Mouse (Mus musculus): ENCODE data around the gene Cracr2b. TPM values are rescaled to one million over a fixed set of nuclear protein-coding genes. Genes with fewer than 3 reads are reported as not detected.
A peak's percentile ranks its signal among the peaks of the same experiment; 100 is the strongest.

Cracr2b gene
- total and polyA plus RNA-seq, 3 experiments, result not detected

DNA sequence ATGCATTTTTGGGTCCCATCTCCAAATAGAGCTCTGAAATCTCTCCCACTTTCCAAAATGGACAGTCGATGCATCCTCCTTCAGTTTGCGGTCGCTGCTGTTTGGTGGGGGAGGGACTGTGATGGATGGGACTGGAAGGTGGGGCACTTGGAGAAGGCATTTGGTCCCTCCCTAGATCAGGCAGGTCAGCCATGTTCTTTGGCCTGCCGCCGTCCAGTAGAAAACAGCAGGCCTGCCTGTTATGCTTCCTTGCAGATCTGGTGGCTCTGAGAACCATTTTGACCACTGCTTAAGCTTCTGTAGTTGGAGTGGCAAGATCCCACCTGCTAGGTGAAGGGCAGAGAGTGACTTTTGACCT, 7.2 kb downstream of the Cracr2b start:
- peak overlapping the region; percentile 67 to 84 (median 79) for H3K4me3 ChIP-seq (replicated peaks in 1 of 3; ENCODE audit: low read depth in 2 of 3, low read length in 2 of 3, poor library complexity in 1 of 3)
- dilution Hi-C loops (cut with MboI; ENCODE audit: extremely low pct_ligation_motif_present, extremely low pct_unique_long_range_greater_than_20kb, low sequenced_read_pairs) (no loop called here), in situ Hi-C loops (cut with MboI; ENCODE audit: low pct_ligation_motif_present, low pct_unique_long_range_greater_than_20kb, low sequenced_read_pairs) (no loop called here)
- peaks cover 27 to 40% of the 10 kb centered on the region in 2 experiments for H3K36me3 ChIP-seq (replicated peaks in 1 of 2; ENCODE audit: control insufficient read depth in 1 of 2, insufficient read depth in 1 of 2, low read length in 1 of 2)
- no peaks in the 10 kb centered on the region for H3K9me3 ChIP-seq (replicated peaks; ENCODE audit: low read length)
- TF ChIP-seq USF1 (IDR thresholded peaks at IDR 0.05; ENCODE audit: low read depth, low read length), result no peak
- TF ChIP-seq SIN3A (IDR thresholded peaks at IDR 0.05; ENCODE audit: low read length), result no peak; the same call in 1 of the 2 replicates
- no peak for TF ChIP-seq JUND (conservative IDR thresholded peaks at IDR 0.05; ENCODE audit: low read depth, low read length)
- no peak for TF ChIP-seq GABPA (IDR thresholded peaks at IDR 0.05; ENCODE audit: insufficient replicate concordance, low read depth, low read length)
- TF ChIP-seq NELFE (IDR thresholded peaks at IDR 0.05; ENCODE audit: low read depth, low read length), result no peak
- no peak for TF ChIP-seq EP300 (IDR thresholded peaks at IDR 0.05; ENCODE audit: low read length)
- TF ChIP-seq SMC3 (IDR thresholded peaks at IDR 0.05; ENCODE audit: low read depth, low read length), result no peak
- no peak for TF ChIP-seq POLR2AphosphoS2 (IDR thresholded peaks at IDR 0.05; ENCODE audit: low read depth, low read length)
- TF ChIP-seq ELF1 (IDR thresholded peaks at IDR 0.05; ENCODE audit: low read depth, low read length), result no peak
- TF ChIP-seq TBP (conservative IDR thresholded peaks at IDR 0.05; ENCODE audit: low read depth, low read length), result no peak
- TF ChIP-seq POLR2A (IDR thresholded peaks at IDR 0.05; ENCODE audit: low read depth, low read length), result no peak
- no peak for TF ChIP-seq RAD21 (IDR thresholded peaks at IDR 0.05; ENCODE audit: low read depth, low read length)
- no peak for TF ChIP-seq MAFK (IDR thresholded peaks at IDR 0.05; ENCODE audit: insufficient replicate concordance, low read length)
- no peak for TF ChIP-seq PAX5 (IDR thresholded peaks at IDR 0.05; ENCODE audit: low read length)
- TF ChIP-seq BHLHE40 (IDR thresholded peaks at IDR 0.05; ENCODE audit: low read depth, low read length), result no peak
- no peak for TF ChIP-seq ETS1 (conservative IDR thresholded peaks at IDR 0.05; ENCODE audit: low read depth, low read length)
- TF ChIP-seq MXI1 (IDR thresholded peaks at IDR 0.05; ENCODE audit: low read depth, low read length), result no peak; the same call in 1 of the 2 replicates
- no peak for TF ChIP-seq CHD2 (IDR thresholded peaks at IDR 0.05; ENCODE audit: low read length)
- no peak for TF ChIP-seq E2F4 (IDR thresholded peaks at IDR 0.05; ENCODE audit: insufficient replicate concordance, low read depth, low read length)
- no peak for TF ChIP-seq NRF1 (IDR thresholded peaks at IDR 0.05; ENCODE audit: low read depth, low read length)
- peaks cover 26 to 51% of the 10 kb centered on the region in 2 experiments for H3K4me1 ChIP-seq (ENCODE audit: control insufficient read depth in 1 of 2, insufficient read depth in 2 of 2)
- H3K27ac ChIP-seq (ENCODE audit: insufficient read depth, low read depth), result peak overlapping the region; percentile 48
- no peak for DNase-seq (ENCODE audit: extremely low read depth)
- H3K79me2 ChIP-seq (replicated peaks; ENCODE audit: control insufficient read depth, extremely low read depth, insufficient read depth, poor library complexity, severe bottlenecking), result peaks cover 5% of the 10 kb centered on the region; the same call in 1 of the 2 replicates
- no peaks in the 10 kb centered on the region for H3K27me3 ChIP-seq (replicated peaks)
- peak overlapping the region; percentile 97 for H3K4me2 ChIP-seq (ENCODE audit: insufficient read depth, low read depth, poor library complexity, severe bottlenecking)
- peak overlapping the region; percentile 28 for H3K9ac ChIP-seq (ENCODE audit: insufficient read depth, low read depth)

DNA sequence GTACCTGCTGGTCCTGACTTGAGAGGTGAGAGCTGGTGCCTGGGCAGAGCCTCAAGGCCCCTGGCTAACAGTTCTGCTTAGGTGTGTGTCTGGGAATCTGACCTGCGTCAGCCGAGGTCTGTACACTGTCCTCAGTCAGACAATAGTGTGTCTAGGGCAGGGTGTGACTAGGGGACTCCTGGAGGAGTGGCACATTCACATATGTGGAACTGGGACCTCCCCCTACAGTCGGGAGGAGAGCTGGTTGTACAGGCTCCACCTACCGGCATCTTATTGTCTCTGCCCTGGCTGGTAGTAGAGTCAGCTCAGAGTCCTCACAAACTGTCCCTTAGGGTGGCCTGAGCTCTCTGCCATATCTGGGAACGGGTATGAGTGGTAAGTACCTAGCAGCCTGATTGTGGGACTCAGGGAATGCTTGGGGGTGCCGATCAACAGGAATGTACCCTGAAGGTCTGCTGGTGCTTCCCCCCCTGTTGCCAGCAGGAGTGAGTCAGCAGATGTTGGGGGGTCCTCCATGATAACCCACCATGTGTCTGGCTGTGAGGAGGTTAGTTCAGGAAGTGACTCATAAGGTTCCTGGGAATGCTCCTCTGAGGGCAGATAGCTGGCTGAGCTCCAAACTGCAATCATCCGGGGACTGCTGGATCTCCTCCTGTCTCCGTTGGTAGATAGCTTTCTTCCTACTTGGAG, 7.8 kb downstream of the Cracr2b start:
- Histone ChIP-seq H3K9ac (ENCODE audit: insufficient read depth, low read depth) (peak overlapping the region; percentile 62), H3K27ac (ENCODE audit: insufficient read depth, low read depth) (peak overlapping the region; percentile 48), H3K4me3 (replicated peaks in 1 of 3; ENCODE audit: low read depth in 2 of 3, low read length in 2 of 3, poor library complexity in 1 of 3) (peak overlapping the region; percentile 29 to 79 (median 67)), H3K4me1 (ENCODE audit: control insufficient read depth in 1 of 2, insufficient read depth in 2 of 2) (peaks cover 28 to 56% of the 10 kb centered on the region in 2 experiments), H3K9me3 (replicated peaks; ENCODE audit: low read length) (no peaks in the 10 kb centered on the region), H3K4me2 (ENCODE audit: insufficient read depth, low read depth, poor library complexity, severe bottlenecking) (peak overlapping the region; percentile 97), H3K36me3 (replicated peaks in 1 of 2; ENCODE audit: control insufficient read depth in 1 of 2, insufficient read depth in 1 of 2, low read length in 1 of 2) (peaks cover 27 to 45% of the 10 kb centered on the region in 2 experiments), H3K79me2 (replicated peaks; ENCODE audit: control insufficient read depth, extremely low read depth, insufficient read depth, poor library complexity, severe bottlenecking) (peaks cover 10% of the 10 kb centered on the region), H3K27me3 (replicated peaks) (no peaks in the 10 kb centered on the region)
- no peak for TF ChIP-seq TCF12 (IDR thresholded peaks at IDR 0.05; ENCODE audit: low read depth, low read length)
- TF ChIP-seq NRF1 (IDR thresholded peaks at IDR 0.05; ENCODE audit: low read depth, low read length), result 0 out of 2 replicates have a peak, but pooled peaks have one; percentile 10
- peak; percentile 67; the same call in 1 of the 2 replicates for TF ChIP-seq MXI1 (IDR thresholded peaks at IDR 0.05; ENCODE audit: low read depth, low read length)
- TF ChIP-seq E2F4 (IDR thresholded peaks at IDR 0.05; ENCODE audit: insufficient replicate concordance, low read depth, low read length), result no peak
- TF ChIP-seq SIN3A (IDR thresholded peaks at IDR 0.05; ENCODE audit: low read length), result peak; percentile 87
- peak; percentile 11; the same call in 1 of the 2 replicates for TF ChIP-seq RAD21 (IDR thresholded peaks at IDR 0.05; ENCODE audit: low read depth, low read length)
- 0 out of 2 replicates have a peak, but pooled peaks have one; percentile 28 for TF ChIP-seq IRF4 (IDR thresholded peaks at IDR 0.05; ENCODE audit: low read depth, low read length)
- peak; percentile 49 for TF ChIP-seq POLR2A (IDR thresholded peaks at IDR 0.05; ENCODE audit: low read depth, low read length)
- peak; percentile 39; the same call in 1 of the 2 replicates for TF ChIP-seq MAZ (IDR thresholded peaks at IDR 0.05; ENCODE audit: low read depth, low read length)
- TF ChIP-seq KAT2A (IDR thresholded peaks at IDR 0.05; ENCODE audit: insufficient replicate concordance, low read length), result no peak
- 0 out of 2 replicates have a peak, but pooled peaks have one; percentile 17 for TF ChIP-seq TBP (conservative IDR thresholded peaks at IDR 0.05; ENCODE audit: low read depth, low read length)
- peak in 1 of 2 experiments; percentile 68; a peak in 2 of 4 replicates for TF ChIP-seq CTCF (conservative IDR thresholded peaks at IDR 0.05 in 1 of 2, IDR thresholded peaks at IDR 0.05 in 1 of 2; ENCODE audit: low read depth in 2 of 2, low read length in 2 of 2)
- peak; percentile 90 for DNase-seq (ENCODE audit: extremely low read depth)
- in situ Hi-C loops (cut with MboI; ENCODE audit: low pct_ligation_motif_present, low pct_unique_long_range_greater_than_20kb, low sequenced_read_pairs) (no loop called here), dilution Hi-C loops (cut with MboI; ENCODE audit: extremely low pct_ligation_motif_present, extremely low pct_unique_long_range_greater_than_20kb, low sequenced_read_pairs) (no loop called here)
